Mouse (Mus musculus) embryonic facial prominence, embryonic 14.5 days (tissue): Measurements from ENCODE around the gene Hoxd9. TPM values are rescaled to one million over a fixed set of nuclear protein-coding genes. Genes with fewer than 3 reads are reported as not detected.

Experiments used
- ATAC-seq: fragments of 200-750 bp; cut with Nextera tagmentation; 2 replicates; pipeline ENCODE4 v1.8.0; 2017; ENCODE audit warnings: low read depth, moderate number of reproducible peaks, moderate TSS enrichment
- DNase-seq: peaks from one replicate; pipeline ENCODE4 v3.0.0-alpha.2; 2015; ENCODE audit warnings: low spot score
- H3K27ac ChIP-seq: fragments of 300-500 bp; sonication (generic); replicated peaks from 2 replicates; pipeline ENCODE4 v1.5.1; 2014; ENCODE audit warnings: low read depth, mild to moderate bottlenecking, low read length, moderate library complexity
- H3K27me3 ChIP-seq: fragments of 300-500 bp; sonication (generic); replicated peaks from 2 replicates; pipeline ENCODE4 v1.6.1; 2014; ENCODE audit warnings: low read length; ENCODE audit not compliant: control insufficient read depth, insufficient read depth
- H3K36me3 ChIP-seq: fragments of 300-500 bp; sonication (generic); 2 replicates; pipeline ENCODE4 v1.6.1; 2014; ENCODE audit warnings: low read length, mixed read lengths; ENCODE audit not compliant: control insufficient read depth, insufficient read depth
- H3K4me1 ChIP-seq: fragments of 300-500 bp; sonication (generic); 2 replicates; pipeline ENCODE4 v1.6.1; 2014; ENCODE audit warnings: antibody characterized with exemption, low read length; ENCODE audit not compliant: control insufficient read depth, insufficient read depth
- H3K4me2 ChIP-seq: fragments of 300-500 bp; sonication (generic); 2 replicates; pipeline ENCODE4 v1.6.1; 2014; ENCODE audit warnings: low read depth, mild to moderate bottlenecking, low read length, moderate library complexity, mixed read lengths
- H3K4me3 ChIP-seq: fragments of 300-500 bp; sonication (generic); 2 replicates; pipeline ENCODE4 v1.5.1; 2014; ENCODE audit warnings: low read depth, mild to moderate bottlenecking, low read length
- H3K9ac ChIP-seq: fragments of 300-500 bp; sonication (generic); 2 replicates; pipeline ENCODE4 v1.6.1; 2014; ENCODE audit warnings: low read depth, mild to moderate bottlenecking, low read length, moderate library complexity, mixed read lengths
- H3K9me3 ChIP-seq: fragments of 300-500 bp; sonication (generic); 2 replicates; pipeline ENCODE4 v1.6.1; 2016; ENCODE audit warnings: low read length; ENCODE audit not compliant: control insufficient read depth
- WGBS: fragments of 180-500 bp; shearing (Covaris S2); extraction: QIAGEN DNeasy Blood & Tissue Kit; methylation state at CpG from one replicate; pipeline ENCODE4 v1.1.7; 2014; 5-methylcytosine and 5-hydroxymethylcytosine counted together
- polyA plus RNA-seq: library from polyadenylated mRNA; unstranded; fragments of >200 nt; fragmentation: Nextera tagmentation; extraction: Ambion mirVana; gene quantifications from 2 replicates; pipeline ENCODE4 v1.2.1, GENCODE M21; 2014

Gene Hoxd9
- 2.0 and 2.3 TPM in 2 replicates for polyA plus RNA-seq

DNA sequence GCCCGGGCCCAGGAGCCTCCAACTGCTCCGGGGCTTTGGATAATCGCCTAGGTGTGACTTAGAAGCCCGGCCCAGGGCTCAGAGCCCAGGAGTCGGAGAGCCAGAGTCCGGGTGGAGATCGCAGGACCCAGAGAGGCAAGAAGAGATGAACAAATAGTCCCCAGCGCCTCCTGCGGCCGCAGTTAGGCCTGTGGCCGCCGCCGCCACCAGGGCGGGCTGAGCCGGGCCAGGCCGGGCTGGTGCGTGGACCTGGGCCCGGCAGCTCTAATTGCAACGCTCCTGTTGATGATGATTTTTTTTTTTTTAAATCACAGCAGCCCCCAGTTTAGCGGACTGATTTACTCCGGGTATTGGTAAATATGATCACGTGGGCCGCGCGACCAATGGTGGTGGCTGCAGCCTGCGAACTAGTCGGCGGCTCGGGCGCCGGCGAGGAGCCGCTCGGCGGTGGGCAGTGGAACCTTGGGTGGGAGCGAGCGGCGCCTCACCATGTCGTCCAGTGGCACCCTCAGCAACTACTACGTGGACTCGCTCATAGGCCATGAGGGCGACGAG lies at the start of gene Hoxd9:
Gene Hoxd9 (plus strand): TSS at position 161 of the 555 bp plus-strand sequence.
- Histone ChIP-seq H3K27ac (no peak within 1 kb of the TSS), H3K4me1 (peaks cover 6% of the 10 kb centered on the region), H3K4me3 (peak within 1 kb of the TSS; percentile 37), H3K4me2 (peak within 1 kb of the TSS; percentile 53), H3K36me3 (no peaks in the 10 kb centered on the region), H3K9ac (peak within 1 kb of the TSS; percentile 30), H3K27me3 (peaks cover 99% of the 10 kb centered on the region), H3K9me3 (no peaks in the 10 kb centered on the region)
- peak; percentile 54; the same call in 1 of the 2 replicates for ATAC-seq
- under 1% methylated on average over 38 of the region's 43 CpGs for WGBS
- no peak for DNase-seq

GRCm38 (mm10) chr2:74652996-74653340 lies 44.6 kb upstream of the Hoxd9 start:
- no peaks in the 10 kb centered on the region for H3K9me3 ChIP-seq
- DNase-seq (no peak), ATAC-seq (no peak)
- no peak overlapping the region for H3K4me2 ChIP-seq
- WGBS, result 40% methylated on average over 2 of the region's 2 CpGs
- H3K4me1 ChIP-seq, result no peaks in the 10 kb centered on the region
- no peak overlapping the region for H3K4me3 ChIP-seq
- H3K9ac ChIP-seq, result no peak overlapping the region
- peaks cover 92% of the 10 kb centered on the region for H3K27me3 ChIP-seq
- no peak overlapping the region for H3K27ac ChIP-seq
- H3K36me3 ChIP-seq, result no peaks in the 10 kb centered on the region

- no peak overlapping the region for H3K4me3 ChIP-seq
- H3K36me3 ChIP-seq, result no peaks in the 10 kb centered on the region
- H3K4me1 ChIP-seq, result no peaks in the 10 kb centered on the region
- H3K27me3 ChIP-seq, result peaks cover 92% of the 10 kb centered on the region
- ATAC-seq (no peak), DNase-seq (no peak)
- no peak overlapping the region for H3K27ac ChIP-seq
- WGBS, result 14% methylated on average over 17 of the region's 17 CpGs
- H3K9me3 ChIP-seq, result no peaks in the 10 kb centered on the region
- H3K9ac ChIP-seq, result no peak overlapping the region
- no peak overlapping the region for H3K4me2 ChIP-seq
Measured at GRCm38 (mm10) chr2:74653781-74654535, 43.6 kb upstream of the Hoxd9 start.

GRCm38 (mm10) chr2:74654743-74655419 lies 42.6 kb upstream of the Hoxd9 start:
- Histone ChIP-seq H3K4me3 (peak overlapping the region; percentile 39), H3K4me1 (no peaks in the 10 kb centered on the region), H3K27me3 (peaks cover 92% of the 10 kb centered on the region), H3K27ac (no peak overlapping the region), H3K9me3 (no peaks in the 10 kb centered on the region), H3K4me2 (no peak overlapping the region), H3K9ac (no peak overlapping the region), H3K36me3 (no peaks in the 10 kb centered on the region)
- ATAC-seq (no peak), DNase-seq (no peak)
- WGBS, result 7% methylated on average over 20 of the region's 20 CpGs

DNA sequence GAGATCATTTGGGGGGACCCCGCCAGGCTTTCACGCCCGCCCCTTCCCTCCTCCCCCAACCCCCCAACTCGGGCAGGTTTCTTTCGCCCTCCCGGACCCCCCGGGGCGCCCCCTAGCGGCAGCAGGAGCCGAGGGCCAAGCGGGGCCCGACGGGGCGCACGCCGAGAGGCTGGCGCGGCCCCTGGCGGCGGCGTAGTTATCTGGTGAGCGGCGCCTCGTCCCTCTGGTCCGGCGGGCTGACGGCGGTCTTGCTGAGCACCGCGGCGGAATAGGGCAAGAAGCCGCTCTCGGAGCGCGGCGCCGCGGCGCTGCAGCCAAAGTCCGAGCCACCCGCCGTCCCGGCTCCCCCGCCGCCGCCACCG lies 42.1 kb upstream of the Hoxd9 start:
- Histone ChIP-seq H3K9ac (no peak overlapping the region), H3K4me2 (peak overlapping the region; percentile 55), H3K27me3 (peaks cover 92% of the 10 kb centered on the region), H3K4me3 (peak overlapping the region; percentile 39), H3K9me3 (no peaks in the 10 kb centered on the region), H3K27ac (no peak overlapping the region), H3K4me1 (no peaks in the 10 kb centered on the region), H3K36me3 (no peaks in the 10 kb centered on the region)
- 0% methylated on average over 3 of the region's 47 CpGs for WGBS
- DNase-seq (no peak), ATAC-seq (no peak)

GRCm38 (mm10) chr2:74655821-74656631 lies 41.5 kb upstream of the Hoxd9 start:
- Histone ChIP-seq H3K4me2 (peak overlapping the region; percentile 55), H3K9me3 (no peaks in the 10 kb centered on the region), H3K36me3 (no peaks in the 10 kb centered on the region), H3K27me3 (peaks cover 92% of the 10 kb centered on the region), H3K27ac (no peak overlapping the region), H3K9ac (no peak overlapping the region; the same call in 1 of the 2 replicates), H3K4me1 (no peaks in the 10 kb centered on the region), H3K4me3 (peak overlapping the region; percentile 39)
- WGBS, result under 1% methylated on average over 33 of the region's 69 CpGs
- DNase-seq (no peak), ATAC-seq (peak; percentile 30; the same call in 1 of the 2 replicates)

DNA sequence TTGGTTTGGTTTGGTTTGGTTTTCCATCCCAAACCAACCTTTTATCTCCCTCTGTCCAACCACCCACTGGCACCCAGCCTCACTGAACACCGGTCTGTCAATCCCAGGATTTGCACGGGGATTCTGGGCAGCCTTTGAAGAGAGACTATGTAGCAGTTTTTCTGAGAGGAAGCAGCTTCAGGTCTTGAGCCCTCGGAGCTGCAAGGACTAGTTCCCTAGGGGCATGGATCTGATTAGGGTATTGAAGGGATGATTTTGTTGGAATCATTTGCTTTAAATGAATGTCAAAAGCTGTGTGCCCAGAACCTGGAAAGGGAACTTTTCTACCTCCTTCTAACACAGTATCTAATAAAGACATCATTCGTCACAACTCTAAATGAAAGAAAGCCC lies 40.9 kb upstream of the Hoxd9 start:
- no peak for DNase-seq
- 5% methylated on average over 4 of the region's 4 CpGs for WGBS
- no peak for ATAC-seq
- H3K9me3 ChIP-seq, result no peaks in the 10 kb centered on the region
- H3K9ac ChIP-seq, result no peak overlapping the region
- H3K4me2 ChIP-seq, result no peak overlapping the region
- H3K27me3 ChIP-seq, result peaks cover 92% of the 10 kb centered on the region
- no peak overlapping the region for H3K27ac ChIP-seq
- H3K36me3 ChIP-seq, result no peaks in the 10 kb centered on the region
- no peak overlapping the region for H3K4me3 ChIP-seq
- H3K4me1 ChIP-seq, result 0 out of 2 replicates have a peak, but pooled peaks cover 3% of the 10 kb centered on the region

- H3K27ac ChIP-seq, result no peak overlapping the region
- H3K4me1 ChIP-seq, result 0 out of 2 replicates have a peak, but pooled peaks cover 3% of the 10 kb centered on the region
- no peaks in the 10 kb centered on the region for H3K9me3 ChIP-seq
- H3K27me3 ChIP-seq, result peaks cover 92% of the 10 kb centered on the region
- no peak overlapping the region for H3K9ac ChIP-seq
- 3% methylated on average over 44 of the region's 62 CpGs for WGBS
- H3K4me3 ChIP-seq, result peak overlapping the region; percentile 13; the same call in 1 of the 2 replicates
- no peak for ATAC-seq
- H3K36me3 ChIP-seq, result no peaks in the 10 kb centered on the region
- peak overlapping the region; percentile 29 for H3K4me2 ChIP-seq
- DNase-seq, result no peak
Measured at GRCm38 (mm10) chr2:74657251-74658023, 40.1 kb upstream of the Hoxd9 start.
